Mouse (Mus musculus) kidney, embryonic 16.5 days (tissue): ENCODE measurements at regions not wholly inside any gene's neighbourhood (a gene's known extent, or its start where the extent isn't known, plus 50 kb on each side); places are given as distances from the start of the nearest gene placed in this dataset.

Source experiments
- ATAC-seq: fragments of 200-750 bp; cut with Nextera tagmentation; 2 replicates; pipeline ENCODE4 v1.8.0; 2017; ENCODE audit warnings: moderate TSS enrichment; ENCODE audit not compliant: low FRiP score, low TSS enrichment
- H3K27ac ChIP-seq: fragments of 300-500 bp; sonication (generic); 2 replicates; pipeline ENCODE4 v1.5.1; 2014; ENCODE audit warnings: low read length
- H3K27me3 ChIP-seq: fragments of 300-500 bp; sonication (generic); 2 replicates; pipeline ENCODE4 v1.6.1; 2014; ENCODE audit warnings: low read length, control low read depth, mixed read lengths; ENCODE audit not compliant: insufficient read depth
- H3K36me3 ChIP-seq: fragments of 300-500 bp; sonication (generic); 2 replicates; pipeline ENCODE4 v1.6.1; 2014; ENCODE audit warnings: low read length, control low read depth, mixed read lengths; ENCODE audit not compliant: insufficient read depth
- H3K4me1 ChIP-seq: fragments of 300-500 bp; sonication (generic); 2 replicates; pipeline ENCODE4 v1.6.1; 2014; ENCODE audit warnings: low read length, control low read depth, mixed read lengths; ENCODE audit not compliant: insufficient read depth
- H3K4me2 ChIP-seq: fragments of 300-500 bp; sonication (generic); replicated peaks from 2 replicates; pipeline ENCODE4 v1.6.1; 2014; ENCODE audit warnings: low read depth, low read length
- H3K4me3 ChIP-seq: fragments of 300-500 bp; sonication (generic); 2 replicates; pipeline ENCODE4 v1.5.1; 2014; ENCODE audit warnings: mild to moderate bottlenecking, low read length
- H3K9ac ChIP-seq: fragments of 300-500 bp; sonication (generic); replicated peaks from 2 replicates; pipeline ENCODE4 v1.6.1; 2014; ENCODE audit warnings: low read length
- H3K9me3 ChIP-seq: fragments of 300-500 bp; sonication (generic); 2 replicates; pipeline ENCODE4 v1.6.1; 2016; ENCODE audit warnings: low read length, control low read depth
- WGBS: fragments of 180-500 bp; shearing (Covaris S2); extraction: QIAGEN DNeasy Blood & Tissue Kit; methylation state at CpG from one replicate; pipeline ENCODE4 v1.1.7; 2014; 5-methylcytosine and 5-hydroxymethylcytosine counted together

GRCm38 (mm10) chr1:13977207-13977606, 2115.9 kb downstream of the 4930444P10Rik start:
- no peak overlapping the region for H3K4me2 ChIP-seq
- no peaks in the 10 kb centered on the region for H3K4me1 ChIP-seq
- H3K27me3 ChIP-seq, result no peaks in the 10 kb centered on the region
- H3K9ac ChIP-seq, result no peak overlapping the region
- H3K9me3 ChIP-seq, result no peaks in the 10 kb centered on the region
- WGBS, result 77% methylated on average over 1 of the region's 1 CpGs
- no peak for ATAC-seq
- H3K27ac ChIP-seq, result no peak overlapping the region
- H3K4me3 ChIP-seq, result no peak overlapping the region
- no peaks in the 10 kb centered on the region for H3K36me3 ChIP-seq

- Histone ChIP-seq H3K36me3 (no peaks in the 10 kb centered on the region), H3K27me3 (no peaks in the 10 kb centered on the region), H3K4me1 (no peaks in the 10 kb centered on the region), H3K9ac (no peak overlapping the region), H3K9me3 (no peaks in the 10 kb centered on the region), H3K4me3 (no peak overlapping the region), H3K4me2 (no peak overlapping the region), H3K27ac (no peak overlapping the region)
- WGBS, result 83% methylated on average over 3 of the region's 3 CpGs
- no peak for ATAC-seq
These were observed 2143.9 kb downstream of the 4930444P10Rik start for GRCm38 (mm10) chr1:13949241-13949640.

GRCm38 (mm10) chr1:13941351-13941750, 2151.8 kb downstream of the 4930444P10Rik start:
- H3K4me3 ChIP-seq, result no peak overlapping the region
- 96% methylated on average over 3 of the region's 3 CpGs for WGBS
- no peak overlapping the region for H3K9ac ChIP-seq
- no peak for ATAC-seq
- no peak overlapping the region for H3K4me2 ChIP-seq
- no peaks in the 10 kb centered on the region for H3K4me1 ChIP-seq
- no peaks in the 10 kb centered on the region for H3K36me3 ChIP-seq
- no peak overlapping the region for H3K27ac ChIP-seq
- no peaks in the 10 kb centered on the region for H3K27me3 ChIP-seq
- no peaks in the 10 kb centered on the region for H3K9me3 ChIP-seq

- ATAC-seq, result no peak
These were observed 2154.8 kb downstream of the 4930444P10Rik start for GRCm38 (mm10) chr1:13938344-13938743.

GRCm38 (mm10) chr1:13935938-13936491, 2157.1 kb downstream of the 4930444P10Rik start:
- Histone ChIP-seq H3K36me3 (no peaks in the 10 kb centered on the region), H3K4me2 (no peak overlapping the region), H3K9ac (no peak overlapping the region), H3K27ac (no peak overlapping the region), H3K4me3 (no peak overlapping the region), H3K27me3 (no peaks in the 10 kb centered on the region), H3K4me1 (no peaks in the 10 kb centered on the region), H3K9me3 (no peaks in the 10 kb centered on the region)
- no peak for ATAC-seq
- 26% methylated on average over 4 of the region's 4 CpGs for WGBS

More at GRCm38 (mm10) chr1:13938344-13938743, 2154.8 kb downstream of the 4930444P10Rik start:
- Histone ChIP-seq H3K9ac (no peak overlapping the region), H3K36me3 (no peaks in the 10 kb centered on the region), H3K4me2 (no peak overlapping the region), H3K4me3 (no peak overlapping the region), H3K27ac (no peak overlapping the region), H3K4me1 (no peaks in the 10 kb centered on the region), H3K9me3 (no peaks in the 10 kb centered on the region), H3K27me3 (no peaks in the 10 kb centered on the region)

GRCm38 (mm10) chr1:13928679-13929078, 2164.4 kb downstream of the 4930444P10Rik start:
- no peak overlapping the region for H3K4me3 ChIP-seq
- 89% methylated on average over 2 of the region's 2 CpGs for WGBS
- H3K4me2 ChIP-seq, result no peak overlapping the region
- no peak overlapping the region for H3K27ac ChIP-seq
- ATAC-seq, result no peak
- H3K36me3 ChIP-seq, result no peaks in the 10 kb centered on the region
- no peaks in the 10 kb centered on the region for H3K9me3 ChIP-seq
- H3K4me1 ChIP-seq, result no peaks in the 10 kb centered on the region
- H3K9ac ChIP-seq, result no peak overlapping the region
- no peaks in the 10 kb centered on the region for H3K27me3 ChIP-seq

GRCm38 (mm10) chr1:13927964-13928363, 2165.2 kb downstream of the 4930444P10Rik start:
- H3K4me3 ChIP-seq, result no peak overlapping the region
- no peak overlapping the region for H3K9ac ChIP-seq
- no peaks in the 10 kb centered on the region for H3K36me3 ChIP-seq
- no peak overlapping the region for H3K4me2 ChIP-seq
- no peaks in the 10 kb centered on the region for H3K4me1 ChIP-seq
- H3K27me3 ChIP-seq, result no peaks in the 10 kb centered on the region
- no peak for ATAC-seq
- no peaks in the 10 kb centered on the region for H3K9me3 ChIP-seq
- 59% methylated on average over 2 of the region's 2 CpGs for WGBS
- H3K27ac ChIP-seq, result no peak overlapping the region

GRCm38 (mm10) chr1:13925994-13926393, 2167.1 kb downstream of the 4930444P10Rik start:
- WGBS, result 87% methylated on average over 2 of the region's 2 CpGs
- Histone ChIP-seq H3K9me3 (0 out of 2 replicates have a peak, but pooled peaks cover 3% of the 10 kb centered on the region), H3K36me3 (no peaks in the 10 kb centered on the region), H3K4me1 (no peaks in the 10 kb centered on the region), H3K27me3 (no peaks in the 10 kb centered on the region), H3K27ac (no peak overlapping the region), H3K4me3 (no peak overlapping the region), H3K9ac (no peak overlapping the region), H3K4me2 (no peak overlapping the region)
- no peak for ATAC-seq

GRCm38 (mm10) chr1:13915216-13915615, 2177.9 kb downstream of the 4930444P10Rik start:
- H3K36me3 ChIP-seq, result no peaks in the 10 kb centered on the region
- no peaks in the 10 kb centered on the region for H3K9me3 ChIP-seq
- no peak overlapping the region for H3K4me2 ChIP-seq
- no peaks in the 10 kb centered on the region for H3K27me3 ChIP-seq
- no peak for ATAC-seq
- no peak overlapping the region for H3K4me3 ChIP-seq
- WGBS, result 91% methylated on average over 5 of the region's 5 CpGs
- no peak overlapping the region for H3K27ac ChIP-seq
- no peak overlapping the region for H3K9ac ChIP-seq
- no peaks in the 10 kb centered on the region for H3K4me1 ChIP-seq

GRCm38 (mm10) chr1:13879126-13879525, 2214.0 kb downstream of the 4930444P10Rik start:
- Histone ChIP-seq H3K4me3 (no peak overlapping the region), H3K9ac (no peak overlapping the region), H3K4me1 (no peaks in the 10 kb centered on the region), H3K36me3 (no peaks in the 10 kb centered on the region), H3K4me2 (no peak overlapping the region), H3K27me3 (no peaks in the 10 kb centered on the region), H3K27ac (no peak overlapping the region), H3K9me3 (no peaks in the 10 kb centered on the region)
- no peak for ATAC-seq
- 90% methylated on average over 2 of the region's 2 CpGs for WGBS
